Mouse (Mus musculus) erythroblast, embryonic 14.5 days (primary cell): ENCODE results near the gene Scamp5.

Source experiments
- GATA1 ChIP-seq: IDR thresholded peaks from 2 replicates; pipeline ENCODE4 v1.6.1; 2012; ENCODE audit warnings: low read length, inconsistent platforms, mixed read lengths
- TAL1 ChIP-seq: IDR thresholded peaks from 3 replicates; pipeline ENCODE4 v1.6.1; 2012; ENCODE audit warnings: low read length, inconsistent platforms, mixed read lengths

GRCm38 (mm10) chr9:57502911-57503621 is 35.2 kb upstream of the Scamp5 start:
- TF ChIP-seq GATA1 (no peak), TAL1 (no peak)
